Mouse (Mus musculus) MEL (cell line): ENCODE measurements at regions not wholly inside any gene's neighbourhood (a gene's known extent, or its start where the extent isn't known, plus 50 kb on each side); places are given as distances from the start of the nearest gene placed in this dataset.

Experiments used
- CTCF ChIP-seq, 3 experiments: IDR thresholded peaks in 2 of 3; conservative IDR thresholded peaks in 1 of 3; 2 replicates each; pipeline ENCODE4 v1.5.1; 2011 to 2012; ENCODE audit warnings: low read length in 3 of 3, low read depth in 2 of 3, mild to moderate bottlenecking in 2 of 3, improper control_type of control experiment in 1 of 3, inconsistent platforms in 1 of 3, mixed read lengths in 1 of 3, moderate library complexity in 1 of 3; ENCODE audit not compliant: control insufficient read depth in 1 of 3, insufficient read depth in 1 of 3, poor library complexity in 1 of 3, severe bottlenecking in 1 of 3
- EP300 ChIP-seq, 2 experiments: IDR thresholded peaks; 2 replicates each; pipeline ENCODE4 v1.6.1; 2011; ENCODE audit warnings: improper control_type of control experiment in 2 of 2, low read length in 2 of 2, low read depth in 1 of 2, mild to moderate bottlenecking in 1 of 2
- GABPA ChIP-seq: IDR thresholded peaks from 2 replicates; pipeline ENCODE4 v1.6.1; 2012; ENCODE audit warnings: low read depth, mild to moderate bottlenecking, inconsistent platforms, low read length, improper control_type of control experiment, moderate library complexity
- GATA1 ChIP-seq: IDR thresholded peaks from 2 replicates; pipeline ENCODE4 v1.6.1; 2011; ENCODE audit warnings: low read depth, low read length, improper control_type of control experiment
- JUND ChIP-seq: IDR thresholded peaks from 2 replicates; pipeline ENCODE4 v1.6.1; 2011; ENCODE audit warnings: low read depth, mild to moderate bottlenecking, improper control_type of control experiment, low read length
- KAT2A ChIP-seq: conservative IDR thresholded peaks from 2 replicates; pipeline ENCODE4 v1.6.1; 2012; ENCODE audit warnings: low read depth, low read length, improper control_type of control experiment, inconsistent platforms
- MYC ChIP-seq: IDR thresholded peaks from 2 replicates; pipeline ENCODE4 v1.6.1; 2011; ENCODE audit warnings: low read depth, mild to moderate bottlenecking, low read length, improper control_type of control experiment, moderate library complexity
- NRF1 ChIP-seq: IDR thresholded peaks from 2 replicates; pipeline ENCODE4 v1.6.1; 2014; ENCODE audit warnings: low read depth, mild to moderate bottlenecking, inconsistent platforms, low read length, improper control_type of control experiment, moderate library complexity; ENCODE audit not compliant: poor library complexity, insufficient read depth, severe bottlenecking
- POLR2A ChIP-seq, 2 experiments: IDR thresholded peaks; 2 replicates each; pipeline ENCODE4 v1.6.1; 2011 to 2012; ENCODE audit warnings: low read length in 2 of 2, mild to moderate bottlenecking in 2 of 2, control low read depth in 1 of 2, improper control_type of control experiment in 1 of 2, low read depth in 1 of 2, moderate library complexity in 1 of 2; ENCODE audit not compliant: control insufficient read depth in 1 of 2, insufficient read depth in 1 of 2, poor library complexity in 1 of 2
- POLR2AphosphoS5 ChIP-seq: IDR thresholded peaks from 2 replicates; pipeline ENCODE4 v1.6.1; 2012; ENCODE audit warnings: low read depth, borderline replicate concordance, mild to moderate bottlenecking, inconsistent platforms, low read length, moderate library complexity, mixed read lengths
- TAL1 ChIP-seq: IDR thresholded peaks from 2 replicates; pipeline ENCODE4 v1.6.1; 2012; ENCODE audit warnings: mild to moderate bottlenecking, inconsistent platforms, low read length, moderate library complexity, mixed read lengths
- TCF12 ChIP-seq: IDR thresholded peaks from 2 replicates; pipeline ENCODE4 v1.6.1; 2014; ENCODE audit warnings: low read depth, mild to moderate bottlenecking, inconsistent platforms, low read length, improper control_type of control experiment, moderate library complexity
- USF1 ChIP-seq: IDR thresholded peaks from 2 replicates; pipeline ENCODE4 v1.6.1; 2014; ENCODE audit warnings: low read depth, mild to moderate bottlenecking, inconsistent platforms, low read length, improper control_type of control experiment, moderate library complexity

- TF ChIP-seq USF1 (no peak), POLR2A (IDR thresholded peaks at IDR 0.05; ENCODE audit: control insufficient read depth in 1 of 2, insufficient read depth in 1 of 2, low read depth in 1 of 2, low read length in 2 of 2, poor library complexity in 1 of 2) (no peak), EP300 (IDR thresholded peaks at IDR 0.05; ENCODE audit: low read depth in 1 of 2, low read length in 2 of 2) (no peak), GATA1 (no peak), MYC (no peak), TCF12 (no peak), GABPA (no peak), KAT2A (no peak), JUND (no peak), NRF1 (no peak), CTCF (IDR thresholded peaks at IDR 0.05 in 2 of 3, conservative IDR thresholded peaks at IDR 0.05 in 1 of 3; ENCODE audit: control insufficient read depth in 1 of 3, insufficient read depth in 1 of 3, low read depth in 2 of 3, low read length in 3 of 3, poor library complexity in 1 of 3, severe bottlenecking in 1 of 3) (no peak), POLR2AphosphoS5 (no peak), TAL1 (no peak)
Observed at GRCm38 (mm10) chr11:19254183-19254582, 235.4 kb upstream of the Meis1 start.
